Mouse (Mus musculus) forebrain, embryonic 16.5 days (tissue): ENCODE results near the gene Ehd1. TPM values are rescaled to one million over a fixed set of nuclear protein-coding genes. Genes with fewer than 3 reads are reported as not detected.

Source experiments
- ATAC-seq: fragments of 200-750 bp; cut with Nextera tagmentation; 2 replicates; pipeline ENCODE4 v1.8.0; 2017; ENCODE audit warnings: mild to moderate bottlenecking, moderate library complexity
- H3K27ac ChIP-seq: fragments of 300-500 bp; sonication (generic); 2 replicates; pipeline ENCODE4 v1.5.1; 2014; ENCODE audit warnings: low read length, control low read depth
- H3K27me3 ChIP-seq: fragments of 300-500 bp; sonication (generic); replicated peaks from 2 replicates; pipeline ENCODE4 v1.6.1; 2014; ENCODE audit warnings: low read length; ENCODE audit not compliant: control insufficient read depth, insufficient read depth
- H3K36me3 ChIP-seq: fragments of 300-500 bp; sonication (generic); 2 replicates; pipeline ENCODE4 v1.6.1; 2014; ENCODE audit not compliant: control insufficient read depth, insufficient read depth
- H3K4me1 ChIP-seq: fragments of 300-500 bp; sonication (generic); replicated peaks from 2 replicates; pipeline ENCODE4 v1.6.1; 2014; ENCODE audit warnings: low read length; ENCODE audit not compliant: control insufficient read depth, insufficient read depth
- H3K4me2 ChIP-seq: fragments of 300-500 bp; sonication (generic); 2 replicates; pipeline ENCODE4 v1.6.1; 2014; ENCODE audit warnings: mild to moderate bottlenecking, low read length, control low read depth
- H3K4me3 ChIP-seq: fragments of 300-500 bp; sonication (generic); replicated peaks from 2 replicates; pipeline ENCODE4 v1.5.1; 2014; ENCODE audit warnings: mild to moderate bottlenecking, low read length, control low read depth
- H3K9ac ChIP-seq: fragments of 300-500 bp; sonication (generic); replicated peaks from 2 replicates; pipeline ENCODE4 v1.6.1; 2014; ENCODE audit warnings: low read depth, low read length, control low read depth
- H3K9me3 ChIP-seq: fragments of 300-500 bp; sonication (generic); 2 replicates; pipeline ENCODE4 v1.6.1; 2016; ENCODE audit warnings: low read length; ENCODE audit not compliant: control insufficient read depth
- WGBS: fragments of 180-500 bp; shearing (Covaris S2); extraction: QIAGEN DNeasy Blood & Tissue Kit; methylation state at CpG from one replicate; pipeline ENCODE4 v1.1.7; 2014; 5-methylcytosine and 5-hydroxymethylcytosine counted together
- polyA plus RNA-seq: library from polyadenylated mRNA; unstranded; fragments of >200 nt; fragmentation: Nextera tagmentation; extraction: Ambion mirVana; gene quantifications from 2 replicates; pipeline ENCODE4 v1.2.1, GENCODE M21; 2015

The Ehd1 gene
- polyA plus RNA-seq, 1 experiment from 2014 or later: 105 TPM

- no peaks in the 10 kb centered on the region for H3K27me3 ChIP-seq
- no peak overlapping the region for H3K27ac ChIP-seq
- WGBS: 56% methylated on average over 9 of the region's 9 CpGs
- H3K4me2 ChIP-seq: peak overlapping the region; percentile 8; the same call in 1 of the 2 replicates
- H3K9me3 ChIP-seq: no peaks in the 10 kb centered on the region
- H3K36me3 ChIP-seq: peaks cover 12% of the 10 kb centered on the region
- H3K9ac ChIP-seq: no peak overlapping the region
- no peak overlapping the region for H3K4me3 ChIP-seq
- ATAC-seq: no peak
- peaks cover 23% of the 10 kb centered on the region for H3K4me1 ChIP-seq
These were observed 57.5 kb downstream of the Ehd1 start for GRCm38 (mm10) chr19:6333761-6334595.

DNA sequence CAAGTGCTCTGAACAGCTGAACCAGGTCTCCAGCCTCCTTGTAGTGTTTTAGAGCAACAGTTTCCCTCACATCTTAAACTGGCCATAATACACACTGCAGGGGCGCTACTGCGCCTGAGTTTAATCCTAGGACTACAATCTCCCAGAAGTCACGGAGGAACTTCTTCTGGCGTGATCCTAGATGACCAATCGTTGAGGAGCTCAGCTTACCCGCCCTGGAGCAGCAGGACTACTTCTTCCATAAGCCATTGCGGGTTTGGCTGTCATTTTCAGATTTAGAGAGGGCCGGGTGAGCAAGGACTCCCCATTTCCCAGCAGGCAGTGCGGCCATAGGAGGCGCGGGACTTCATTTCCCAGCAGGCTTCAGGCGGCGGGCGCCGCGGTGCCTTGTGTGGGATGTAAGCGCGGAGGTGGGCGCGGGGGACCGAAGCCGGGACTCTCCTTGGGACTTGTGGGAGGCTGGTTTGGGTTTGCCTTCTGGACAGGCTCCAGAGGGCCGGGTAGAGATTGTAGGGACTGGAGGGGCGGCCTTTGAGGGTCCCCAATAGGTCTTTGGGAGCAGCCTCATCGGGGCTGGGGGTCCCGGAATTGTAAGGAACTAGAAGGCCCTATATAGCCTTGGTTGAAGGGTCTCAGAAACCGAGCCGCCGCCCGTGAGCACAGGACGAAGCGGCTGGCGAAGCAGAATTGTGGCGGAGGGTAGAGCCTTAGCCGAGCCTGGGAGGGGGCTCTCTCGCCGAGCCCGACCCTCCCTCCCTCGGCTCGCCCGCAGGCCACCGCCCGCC lies 58.3 kb downstream of the Ehd1 start, which contains the start of gene Men1:
Men1 (plus strand) TSS at position 307 of the 785 bp plus-strand sequence.
- Histone ChIP-seq H3K9ac (peak within 1 kb of the TSS; percentile 83), H3K27me3 (no peaks in the 10 kb centered on the region), H3K4me3 (peak within 1 kb of the TSS; percentile 75), H3K27ac (peak within 1 kb of the TSS; percentile 70), H3K4me1 (peaks cover 23% of the 10 kb centered on the region), H3K4me2 (peak within 1 kb of the TSS; percentile 71), H3K9me3 (no peaks in the 10 kb centered on the region), H3K36me3 (peaks cover 16% of the 10 kb centered on the region)
- ATAC-seq: peak; percentile 97
- under 1% methylated on average over 43 of the region's 43 CpGs for WGBS

- Histone ChIP-seq H3K4me3 (peak overlapping the region; percentile 75), H3K9ac (peak overlapping the region; percentile 83), H3K4me2 (peak overlapping the region; percentile 71), H3K27me3 (no peaks in the 10 kb centered on the region), H3K36me3 (peaks cover 16% of the 10 kb centered on the region), H3K4me1 (peaks cover 23% of the 10 kb centered on the region), H3K27ac (peak overlapping the region; percentile 70), H3K9me3 (no peaks in the 10 kb centered on the region)
- whole genome bisulfite sequencing: under 1% methylated on average over 25 of the region's 25 CpGs
- ATAC-seq: no peak
These were observed 58.9 kb downstream of the Ehd1 start for GRCm38 (mm10) chr19:6335458-6335827.

- Histone ChIP-seq H3K36me3 (peaks cover 16% of the 10 kb centered on the region), H3K4me2 (no peak overlapping the region), H3K4me1 (peaks cover 27% of the 10 kb centered on the region), H3K4me3 (no peak overlapping the region), H3K9ac (no peak overlapping the region), H3K27me3 (no peaks in the 10 kb centered on the region), H3K27ac (no peak overlapping the region), H3K9me3 (no peaks in the 10 kb centered on the region)
- WGBS: 97% methylated on average over 10 of the region's 10 CpGs
- ATAC-seq: no peak
These were observed 60.4 kb downstream of the Ehd1 start for GRCm38 (mm10) chr19:6336920-6337319.

GRCm38 (mm10) chr19:6338171-6338570 lies 61.6 kb downstream of the Ehd1 start:
- Histone ChIP-seq H3K9me3 (no peaks in the 10 kb centered on the region), H3K27me3 (no peaks in the 10 kb centered on the region), H3K4me2 (no peak overlapping the region), H3K9ac (no peak overlapping the region), H3K27ac (no peak overlapping the region), H3K4me1 (peaks cover 27% of the 10 kb centered on the region), H3K4me3 (no peak overlapping the region), H3K36me3 (peaks cover 16% of the 10 kb centered on the region)
- ATAC-seq: no peak
- WGBS: 94% methylated on average over 7 of the region's 7 CpGs

GRCm38 (mm10) chr19:6338716-6339115 lies 62.2 kb downstream of the Ehd1 start:
- 89% methylated on average over 11 of the region's 11 CpGs for whole genome bisulfite sequencing
- Histone ChIP-seq H3K36me3 (peaks cover 16% of the 10 kb centered on the region), H3K9me3 (no peaks in the 10 kb centered on the region), H3K27me3 (no peaks in the 10 kb centered on the region), H3K4me2 (no peak overlapping the region), H3K4me1 (peaks cover 27% of the 10 kb centered on the region), H3K4me3 (no peak overlapping the region), H3K9ac (no peak overlapping the region), H3K27ac (no peak overlapping the region)
- ATAC-seq: no peak

DNA sequence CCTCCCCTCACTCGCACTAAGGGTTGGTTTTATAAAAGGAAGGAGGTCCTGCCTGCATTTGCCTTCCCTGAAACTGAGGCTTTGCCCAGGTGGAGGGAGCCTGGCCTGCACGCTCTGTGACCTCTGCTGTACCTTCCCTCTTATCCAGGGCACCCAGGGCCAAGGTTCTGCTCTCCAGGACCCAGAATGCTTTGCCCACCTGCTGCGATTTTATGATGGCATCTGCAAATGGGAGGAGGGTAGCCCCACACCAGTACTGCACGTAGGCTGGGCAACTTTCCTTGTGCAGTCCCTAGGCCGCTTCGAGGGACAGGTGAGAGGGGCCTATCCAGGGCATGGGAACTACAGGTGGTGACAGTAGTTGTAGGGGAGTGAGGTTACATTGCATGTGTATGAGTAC lies 62.7 kb downstream of the Ehd1 start:
- 94% methylated on average over 6 of the region's 6 CpGs for WGBS
- peaks cover 20% of the 10 kb centered on the region for H3K36me3 ChIP-seq
- no peak for ATAC-seq

GRCm38 (mm10) chr19:6339890-6340504 lies 63.5 kb downstream of the Ehd1 start:
- peaks cover 27% of the 10 kb centered on the region for H3K4me1 ChIP-seq
- H3K4me2 ChIP-seq: no peak overlapping the region
- peaks cover 21% of the 10 kb centered on the region for H3K36me3 ChIP-seq
- H3K27me3 ChIP-seq: no peaks in the 10 kb centered on the region
- 64% methylated on average over 15 of the region's 15 CpGs for WGBS
- H3K27ac ChIP-seq: no peak overlapping the region
- H3K9me3 ChIP-seq: no peaks in the 10 kb centered on the region
- no peak overlapping the region for H3K9ac ChIP-seq
- ATAC-seq: no peak
- H3K4me3 ChIP-seq: no peak overlapping the region

More for the DNA sequence above, 62.7 kb downstream of the Ehd1 start:
- Histone ChIP-seq H3K27ac (no peak overlapping the region), H3K4me3 (no peak overlapping the region), H3K4me1 (peaks cover 27% of the 10 kb centered on the region), H3K9me3 (no peaks in the 10 kb centered on the region), H3K27me3 (no peaks in the 10 kb centered on the region), H3K9ac (no peak overlapping the region), H3K4me2 (no peak overlapping the region)
